Mouse (Mus musculus): ENCODE data around the gene Ltn1. TPM values are rescaled to one million over a fixed set of nuclear protein-coding genes. Genes with fewer than 3 reads are reported as not detected.

Gene Ltn1
- 19.6 TPM for polyA plus RNA-seq (2021)

- ATAC-seq = peak; percentile 100
- no peak for TF ChIP-seq CTCF (IDR thresholded peaks at IDR 0.05)
- no peaks in the 10 kb centered on the region for H3K27me3 ChIP-seq
- DNase-seq (ENCODE audit: low read depth, low spot score) = peak; percentile 93
- POLR2A ChIA-PET = interaction anchor here (1.3 kb wide), 1 partner anchor 9 kb away, joined by 3 read pairs; no protein-coding TSS in a partner anchor
- in situ Hi-C loops (cut with MboI; ENCODE audit: low pct_unique_long_range_greater_than_20kb) = no loop called here
- CTCF ChIA-PET = interaction anchor here (0.7 kb wide), 1 partner anchor 9 kb away, joined by 3 read pairs; the partner anchor contains the start of gene Rwdd2b
Observed at GRCm38 (mm10) chr16:87432033-87432814, at the start of gene Ltn1. Ltn1 (minus strand) TSS chr16:87432612.

GRCm38 (mm10) chr16:87470579-87470978 is 38.2 kb upstream of the Ltn1 start:
- DNase-seq (ENCODE audit: low read depth, low spot score) (no peak), ATAC-seq (no peak)
- POLR2A ChIA-PET = no interaction called here
- H3K27me3 ChIP-seq = no peaks in the 10 kb centered on the region
- in situ Hi-C loops (cut with MboI; ENCODE audit: low pct_unique_long_range_greater_than_20kb) = no loop called here
- CTCF ChIA-PET = interaction anchor here (1.7 kb wide), 1 partner anchor 17 kb away, joined by 4 read pairs; no protein-coding TSS in a partner anchor
- TF ChIP-seq CTCF (IDR thresholded peaks at IDR 0.05) = no peak

GRCm38 (mm10) chr16:87458752-87459151 is 26.3 kb upstream of the Ltn1 start:
- in situ Hi-C loops (cut with MboI; ENCODE audit: low pct_unique_long_range_greater_than_20kb) = no loop called here
- H3K27me3 ChIP-seq = no peaks in the 10 kb centered on the region
- ATAC-seq (no peak), DNase-seq (ENCODE audit: low read depth, low spot score) (no peak)
- ChIA-PET CTCF (no interaction called here), POLR2A (no interaction called here)
- TF ChIP-seq CTCF (IDR thresholded peaks at IDR 0.05) = no peak

GRCm38 (mm10) chr16:87455180-87455611 is 22.8 kb upstream of the Ltn1 start:
- CTCF ChIA-PET = no interaction called here
- H3K27me3 ChIP-seq = peaks cover 8% of the 10 kb centered on the region
- ATAC-seq (peak; percentile 58), DNase-seq (ENCODE audit: low read depth, low spot score) (no peak)
- TF ChIP-seq CTCF (IDR thresholded peaks at IDR 0.05) = no peak
- in situ Hi-C loops (cut with MboI; ENCODE audit: low pct_unique_long_range_greater_than_20kb) = no loop called here
- POLR2A ChIA-PET = interaction anchor here (0.6 to 1.9 kb wide), 2 partner anchors 14 to 1190 kb away, joined by 3 to 9 read pairs; partner anchors contain the start of gene Rwdd2b

GRCm38 (mm10) chr16:87454419-87455179 is 22.2 kb upstream of the Ltn1 start, which contains the start of gene Usp16:
Usp16 (plus strand) TSS chr16:87454703.
- TF ChIP-seq CTCF (IDR thresholded peaks at IDR 0.05) = no peak
- ATAC-seq = peak; percentile 97
- CTCF ChIA-PET = no interaction called here
- peaks cover 8% of the 10 kb centered on the region for H3K27me3 ChIP-seq
- in situ Hi-C loops (cut with MboI; ENCODE audit: low pct_unique_long_range_greater_than_20kb) = no loop called here
- DNase-seq (ENCODE audit: low read depth, low spot score) = peak; percentile 59
- POLR2A ChIA-PET = interaction anchor here (0.6 to 1.9 kb wide), 2 partner anchors 14 to 1191 kb away, joined by 3 to 9 read pairs; partner anchors contain the start of gene Rwdd2b

- TF ChIP-seq CTCF (IDR thresholded peaks at IDR 0.05) = no peak
- ATAC-seq = no peak
- no peak for DNase-seq (ENCODE audit: low read depth, low spot score)
- in situ Hi-C loops (cut with MboI; ENCODE audit: low pct_unique_long_range_greater_than_20kb) = no loop called here
- peaks cover 18% of the 10 kb centered on the region for H3K27me3 ChIP-seq
- ChIA-PET POLR2A (no interaction called here), CTCF (no interaction called here)
Observed at GRCm38 (mm10) chr16:87453226-87453625, 20.8 kb upstream of the Ltn1 start.

- DNase-seq (ENCODE audit: low read depth, low spot score) (no peak), ATAC-seq (no peak)
- H3K27me3 ChIP-seq = peaks cover 11% of the 10 kb centered on the region
- no peak for TF ChIP-seq CTCF (IDR thresholded peaks at IDR 0.05)
- ChIA-PET POLR2A (no interaction called here), CTCF (no interaction called here)
- in situ Hi-C loops (cut with MboI; ENCODE audit: low pct_unique_long_range_greater_than_20kb) = no loop called here
Observed at GRCm38 (mm10) chr16:87445528-87445927, 13.1 kb upstream of the Ltn1 start.

GRCm38 (mm10) chr16:87445110-87445509 is 12.7 kb upstream of the Ltn1 start:
- ChIA-PET POLR2A (no interaction called here), CTCF (no interaction called here)
- in situ Hi-C loops (cut with MboI; ENCODE audit: low pct_unique_long_range_greater_than_20kb) = no loop called here
- DNase-seq (ENCODE audit: low read depth, low spot score) (no peak), ATAC-seq (no peak)
- peaks cover 10% of the 10 kb centered on the region for H3K27me3 ChIP-seq
- no peak for TF ChIP-seq CTCF (IDR thresholded peaks at IDR 0.05)

- in situ Hi-C loops (cut with MboI; ENCODE audit: low pct_unique_long_range_greater_than_20kb) = no loop called here
- TF ChIP-seq CTCF (IDR thresholded peaks at IDR 0.05) = no peak
- peaks cover 5% of the 10 kb centered on the region for H3K27me3 ChIP-seq
- DNase-seq (ENCODE audit: low read depth, low spot score) (no peak), ATAC-seq (no peak)
- CTCF ChIA-PET = no interaction called here
- POLR2A ChIA-PET = no interaction called here
Observed at GRCm38 (mm10) chr16:87444071-87444470, 11.7 kb upstream of the Ltn1 start.

GRCm38 (mm10) chr16:87443245-87443644 is 10.8 kb upstream of the Ltn1 start:
- ATAC-seq = no peak
- CTCF ChIA-PET = no interaction called here

GRCm38 (mm10) chr16:87442291-87442690 is 9.9 kb upstream of the Ltn1 start:
- ATAC-seq (no peak), DNase-seq (ENCODE audit: low read depth, low spot score) (no peak)
- ChIA-PET CTCF (no interaction called here), POLR2A (interaction anchor here (1.4 to 2.8 kb wide), 2 partner anchors 13 to 17 kb away, joined by 3 to 9 read pairs; partner anchors contain the start of gene Usp16)
- TF ChIP-seq CTCF (IDR thresholded peaks at IDR 0.05) = no peak
- no peaks in the 10 kb centered on the region for H3K27me3 ChIP-seq
- in situ Hi-C loops (cut with MboI; ENCODE audit: low pct_unique_long_range_greater_than_20kb) = no loop called here

More at GRCm38 (mm10) chr16:87443245-87443644, 10.8 kb upstream of the Ltn1 start:
- TF ChIP-seq CTCF (IDR thresholded peaks at IDR 0.05) = no peak
- H3K27me3 ChIP-seq = no peaks in the 10 kb centered on the region
- no peak for DNase-seq (ENCODE audit: low read depth, low spot score)
- in situ Hi-C loops (cut with MboI; ENCODE audit: low pct_unique_long_range_greater_than_20kb) = no loop called here
- POLR2A ChIA-PET = no interaction called here

Data from Patski (cell line).